Mouse (Mus musculus) adrenal gland, postnatal 4 days (tissue): ENCODE results near the gene E430018J23Rik. TPM values are rescaled to one million over a fixed set of nuclear protein-coding genes. Genes with fewer than 3 reads are reported as not detected.
"Not testable (repeated sequence)": the region's sequence is repeated elsewhere in the genome, so short reads cannot be mapped to it uniquely, and the experiment has no call there.

ENCODE experiments used
- DNase-seq, 2 experiments: peaks; one replicate each; pipeline ENCODE4 v3.0.0; 2021 to 2022; ENCODE audit warnings: low spot score in 2 of 2, mixed read lengths in 2 of 2
- total RNA-seq, 2 experiments: library from RNA; stranded (reverse); gene quantifications; 2 replicates each; pipeline ENCODE4 v1.2.3; 2021

Gene E430018J23Rik
- total RNA-seq, 2 experiments from 2014 or later = 11.7 to 12.8 TPM

- not testable (repeated sequence) for DNase-seq
These were observed 7.9 kb downstream of the E430018J23Rik start for GRCm38 (mm10) chr7:127385560-127385959.

- DNase-seq = no peak
These were observed 15.0 kb downstream of the E430018J23Rik start for GRCm38 (mm10) chr7:127378310-127378921.

GRCm38 (mm10) chr7:127375271-127376245, 17.9 kb downstream of the E430018J23Rik start, which contains the start of gene Zfp747:
Gene Zfp747, minus strand, starts transcription at chr7:127376050.
- DNase-seq = peak; percentile 66 to 86

GRCm38 (mm10) chr7:127371870-127372269, 21.6 kb downstream of the E430018J23Rik start:
- not testable (repeated sequence) for DNase-seq

GRCm38 (mm10) chr7:127371213-127371612, 22.2 kb downstream of the E430018J23Rik start:
- DNase-seq = no peak

- no peak for DNase-seq
These were observed 27.2 kb downstream of the E430018J23Rik start for GRCm38 (mm10) chr7:127366249-127366648.

GRCm38 (mm10) chr7:127364166-127364565, 29.3 kb downstream of the E430018J23Rik start:
- DNase-seq = no peak

GRCm38 (mm10) chr7:127363475-127363921, 29.9 kb downstream of the E430018J23Rik start:
- no peak for DNase-seq

- not testable (repeated sequence) for DNase-seq
These were observed 31.0 kb downstream of the E430018J23Rik start for GRCm38 (mm10) chr7:127362418-127362817.

GRCm38 (mm10) chr7:127361449-127361848, 32.0 kb downstream of the E430018J23Rik start:
- no peak for DNase-seq

- DNase-seq = no peak
These were observed 33.2 kb downstream of the E430018J23Rik start for GRCm38 (mm10) chr7:127360265-127360664.

GRCm38 (mm10) chr7:127358472-127358871, 35.0 kb downstream of the E430018J23Rik start:
- DNase-seq = no peak

- DNase-seq = no peak
These were observed 35.6 kb downstream of the E430018J23Rik start for GRCm38 (mm10) chr7:127357871-127358270.

- no peak for DNase-seq
These were observed 37.6 kb downstream of the E430018J23Rik start for GRCm38 (mm10) chr7:127355796-127356195.

GRCm38 (mm10) chr7:127351230-127352004, 42.0 kb downstream of the E430018J23Rik start:
- DNase-seq = no peak

- DNase-seq = no peak
These were observed 46.8 kb downstream of the E430018J23Rik start for GRCm38 (mm10) chr7:127346676-127347075.

- peak; percentile 91 to 96 for DNase-seq
These were observed 47.7 kb downstream of the E430018J23Rik start, which contains the start of gene Zfp768 for GRCm38 (mm10) chr7:127345512-127346325. Gene Zfp768, minus strand, starts transcription at chr7:127345589.

GRCm38 (mm10) chr7:127345092-127345491, 48.3 kb downstream of the E430018J23Rik start:
- DNase-seq = peak; percentile 32 to 47

GRCm38 (mm10) chr7:127344371-127344770, 49.1 kb downstream of the E430018J23Rik start:
- DNase-seq = no peak
